Mouse (Mus musculus) embryonic facial prominence, embryonic 14.5 days (tissue): Measurements from ENCODE around the gene Prrt3. TPM values are rescaled to one million over a fixed set of nuclear protein-coding genes. Genes with fewer than 3 reads are reported as not detected.

Source experiments
- ATAC-seq: fragments of 200-750 bp; cut with Nextera tagmentation; 2 replicates; pipeline ENCODE4 v1.8.0; 2017; ENCODE audit warnings: low read depth, moderate number of reproducible peaks, moderate TSS enrichment
- DNase-seq: peaks from one replicate; pipeline ENCODE4 v3.0.0-alpha.2; 2015; ENCODE audit warnings: low spot score
- H3K27ac ChIP-seq: fragments of 300-500 bp; sonication (generic); replicated peaks from 2 replicates; pipeline ENCODE4 v1.5.1; 2014; ENCODE audit warnings: low read depth, mild to moderate bottlenecking, low read length, moderate library complexity
- H3K27me3 ChIP-seq: fragments of 300-500 bp; sonication (generic); replicated peaks from 2 replicates; pipeline ENCODE4 v1.6.1; 2014; ENCODE audit warnings: low read length; ENCODE audit not compliant: control insufficient read depth, insufficient read depth
- H3K36me3 ChIP-seq: fragments of 300-500 bp; sonication (generic); 2 replicates; pipeline ENCODE4 v1.6.1; 2014; ENCODE audit warnings: low read length, mixed read lengths; ENCODE audit not compliant: control insufficient read depth, insufficient read depth
- H3K4me1 ChIP-seq: fragments of 300-500 bp; sonication (generic); 2 replicates; pipeline ENCODE4 v1.6.1; 2014; ENCODE audit warnings: antibody characterized with exemption, low read length; ENCODE audit not compliant: control insufficient read depth, insufficient read depth
- H3K4me2 ChIP-seq: fragments of 300-500 bp; sonication (generic); 2 replicates; pipeline ENCODE4 v1.6.1; 2014; ENCODE audit warnings: low read depth, mild to moderate bottlenecking, low read length, moderate library complexity, mixed read lengths
- H3K4me3 ChIP-seq: fragments of 300-500 bp; sonication (generic); 2 replicates; pipeline ENCODE4 v1.5.1; 2014; ENCODE audit warnings: low read depth, mild to moderate bottlenecking, low read length
- H3K9ac ChIP-seq: fragments of 300-500 bp; sonication (generic); 2 replicates; pipeline ENCODE4 v1.6.1; 2014; ENCODE audit warnings: low read depth, mild to moderate bottlenecking, low read length, moderate library complexity, mixed read lengths
- H3K9me3 ChIP-seq: fragments of 300-500 bp; sonication (generic); 2 replicates; pipeline ENCODE4 v1.6.1; 2016; ENCODE audit warnings: low read length; ENCODE audit not compliant: control insufficient read depth
- WGBS: fragments of 180-500 bp; shearing (Covaris S2); extraction: QIAGEN DNeasy Blood & Tissue Kit; methylation state at CpG from one replicate; pipeline ENCODE4 v1.1.7; 2014; 5-methylcytosine and 5-hydroxymethylcytosine counted together
- polyA plus RNA-seq: library from polyadenylated mRNA; unstranded; fragments of >200 nt; fragmentation: Nextera tagmentation; extraction: Ambion mirVana; gene quantifications from 2 replicates; pipeline ENCODE4 v1.2.1, GENCODE M21; 2014

Prrt3 gene
- polyA plus RNA-seq, 1 experiment from 2014 or later: 1.9 TPM

DNA sequence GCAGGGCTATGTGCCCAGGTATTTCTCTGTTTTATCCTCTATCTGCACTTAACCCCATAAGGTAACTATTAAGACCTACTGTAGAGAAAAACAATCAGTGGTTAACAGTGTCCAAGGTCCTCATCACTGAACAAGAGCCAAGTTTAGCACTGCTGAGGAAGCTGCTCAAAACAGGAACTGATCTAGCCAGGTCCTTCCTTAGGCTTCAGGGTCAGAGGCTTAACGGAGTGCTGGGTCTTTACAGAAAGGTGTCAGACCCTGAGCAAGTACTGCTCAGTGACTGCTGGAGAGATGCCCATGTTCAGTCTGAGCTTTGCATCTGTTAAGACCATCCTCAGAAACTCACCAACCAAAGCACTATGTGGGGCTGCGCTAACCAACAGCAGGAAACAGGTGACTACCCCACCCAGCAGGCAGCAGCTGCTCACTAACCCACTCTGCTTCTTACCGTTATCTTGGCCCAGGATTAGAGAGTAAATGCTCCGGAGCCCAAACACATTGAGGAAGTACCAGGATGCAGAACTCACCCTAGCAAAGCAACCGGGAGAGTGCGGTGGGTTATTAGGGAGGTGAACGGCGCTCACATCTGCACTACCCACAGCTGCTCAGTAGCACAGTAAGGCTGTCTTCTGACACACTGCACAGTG, 15.8 kb upstream of the Prrt3 start:
- H3K9me3 ChIP-seq: no peaks in the 10 kb centered on the region
- DNase-seq (no peak), ATAC-seq (no peak)
- no peak overlapping the region for H3K27ac ChIP-seq
- H3K4me3 ChIP-seq: no peak overlapping the region
- 89% methylated on average over 8 of the region's 8 CpGs for WGBS
- no peaks in the 10 kb centered on the region for H3K27me3 ChIP-seq
- H3K4me2 ChIP-seq: no peak overlapping the region
- H3K36me3 ChIP-seq: peaks cover 94% of the 10 kb centered on the region
- no peaks in the 10 kb centered on the region for H3K4me1 ChIP-seq
- H3K9ac ChIP-seq: no peak overlapping the region

DNA sequence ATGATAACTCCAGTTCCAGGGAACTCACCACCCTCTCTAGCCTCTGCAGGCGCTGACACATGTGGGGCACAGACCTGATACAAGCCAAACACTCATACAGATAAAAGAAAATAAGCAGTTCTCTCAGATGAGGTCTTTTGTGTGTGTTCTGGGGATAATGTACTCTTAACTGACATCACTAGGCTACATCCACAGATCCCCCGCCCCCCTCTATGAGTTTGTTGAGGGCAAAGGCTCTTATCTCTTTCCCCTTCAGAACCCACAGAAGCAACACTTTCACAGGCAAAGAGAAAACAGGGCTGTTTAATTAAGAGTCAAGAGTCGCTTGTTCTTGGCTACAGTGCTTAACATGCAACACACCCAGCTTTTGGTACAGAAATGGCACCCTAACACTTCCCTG, 12.9 kb upstream of the Prrt3 start:
- Histone ChIP-seq H3K27me3 (no peaks in the 10 kb centered on the region), H3K4me1 (no peaks in the 10 kb centered on the region), H3K4me2 (no peak overlapping the region), H3K4me3 (no peak overlapping the region), H3K36me3 (peaks cover 66% of the 10 kb centered on the region), H3K9me3 (no peaks in the 10 kb centered on the region), H3K9ac (no peak overlapping the region), H3K27ac (no peak overlapping the region)
- WGBS: 96% methylated on average over 3 of the region's 3 CpGs
- no peak for DNase-seq
- ATAC-seq: no peak

GRCm38 (mm10) chr6:113513944-113514343, 12.2 kb upstream of the Prrt3 start:
- no peak overlapping the region for H3K9ac ChIP-seq
- 87% methylated on average over 6 of the region's 6 CpGs for WGBS
- DNase-seq (no peak), ATAC-seq (no peak)
- H3K36me3 ChIP-seq: peaks cover 59% of the 10 kb centered on the region
- H3K9me3 ChIP-seq: no peaks in the 10 kb centered on the region
- no peak overlapping the region for H3K4me2 ChIP-seq
- H3K4me3 ChIP-seq: no peak overlapping the region
- H3K27me3 ChIP-seq: no peaks in the 10 kb centered on the region
- no peaks in the 10 kb centered on the region for H3K4me1 ChIP-seq
- H3K27ac ChIP-seq: no peak overlapping the region

DNA sequence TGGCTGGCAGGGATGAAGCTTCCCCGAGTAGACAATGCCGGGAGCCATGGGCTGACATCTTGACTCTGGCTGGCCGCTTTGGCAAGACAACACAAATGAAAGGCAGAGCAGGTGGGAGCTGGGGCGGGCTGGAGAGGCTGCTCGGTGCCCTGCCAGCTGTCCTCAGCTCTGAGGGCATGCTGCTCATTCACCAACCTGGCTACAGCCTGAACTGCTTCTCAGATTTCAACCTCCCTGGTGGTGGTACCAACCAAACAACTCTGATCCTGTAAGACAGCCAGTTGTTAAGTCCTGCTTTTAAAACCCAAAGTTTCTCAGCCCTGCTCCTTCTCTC, 7.2 kb upstream of the Prrt3 start:
- ATAC-seq: peak; percentile 87
- 50% methylated on average over 5 of the region's 5 CpGs for WGBS
- peak; percentile 72 for DNase-seq

DNA sequence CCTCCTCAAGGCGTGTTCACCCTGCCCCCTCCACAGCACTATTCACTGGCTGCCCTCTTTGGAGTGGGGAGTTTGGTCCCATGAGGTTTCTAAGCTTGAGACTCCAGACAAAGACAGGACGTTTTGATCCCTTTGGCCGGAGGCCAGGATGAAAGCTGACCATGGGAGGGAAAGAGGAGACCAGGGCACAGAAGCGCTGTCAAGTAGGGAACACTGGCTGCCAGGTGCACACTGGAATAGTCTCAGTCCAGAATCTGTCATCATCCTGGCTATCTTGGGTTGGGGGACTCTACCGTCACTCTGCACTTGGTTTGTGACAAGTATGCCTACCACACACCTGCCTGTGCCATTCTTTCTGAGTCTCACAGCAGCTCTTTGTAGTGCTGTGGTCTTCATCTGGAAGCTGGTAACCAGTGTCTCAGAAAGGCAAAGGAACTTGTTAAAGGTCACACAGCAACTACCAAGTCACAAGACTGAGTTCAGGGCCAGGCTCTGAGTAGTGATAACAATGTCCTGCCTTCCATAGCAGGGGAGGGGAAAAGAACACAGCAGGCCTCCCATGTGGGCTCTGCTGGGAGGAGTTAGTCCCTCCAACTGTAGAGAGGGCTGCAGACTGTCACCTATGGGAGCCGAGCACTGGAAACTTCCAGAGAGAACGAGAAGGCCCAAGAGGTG, 6.7 kb upstream of the Prrt3 start:
- H3K27ac ChIP-seq: no peak overlapping the region; the same call in 1 of the 2 replicates
- 61% methylated on average over 7 of the region's 7 CpGs for WGBS
- DNase-seq: peak; percentile 82

More for the DNA sequence above, 7.2 kb upstream of the Prrt3 start:
- H3K4me2 ChIP-seq: no peak overlapping the region
- no peak overlapping the region for H3K4me3 ChIP-seq
- H3K4me1 ChIP-seq: no peaks in the 10 kb centered on the region
- no peaks in the 10 kb centered on the region for H3K27me3 ChIP-seq
- no peak overlapping the region; the same call in 1 of the 2 replicates for H3K27ac ChIP-seq
- H3K36me3 ChIP-seq: peaks cover 10% of the 10 kb centered on the region
- H3K9ac ChIP-seq: no peak overlapping the region
- H3K9me3 ChIP-seq: no peaks in the 10 kb centered on the region

DNA sequence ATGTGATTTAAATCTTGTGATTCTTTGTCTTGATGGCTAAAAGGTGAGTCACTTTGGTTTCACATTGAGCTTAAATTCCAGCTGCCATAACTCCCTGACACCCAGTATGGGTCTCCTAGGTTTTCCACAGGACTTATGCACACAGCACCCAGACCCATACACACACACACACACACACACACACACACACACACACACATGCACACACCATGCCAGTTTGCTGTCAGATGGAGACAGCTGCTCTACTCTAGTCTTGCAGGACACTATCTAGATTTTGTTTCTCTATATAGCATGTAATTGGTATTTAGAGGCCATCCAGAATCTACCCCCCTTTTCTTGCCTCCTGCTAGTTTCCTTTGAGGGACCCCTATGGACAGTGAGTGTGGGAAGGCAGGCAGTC, 5.4 kb upstream of the Prrt3 start:
- no peaks in the 10 kb centered on the region for H3K9me3 ChIP-seq
- no peaks in the 10 kb centered on the region for H3K4me1 ChIP-seq
- H3K9ac ChIP-seq: no peak overlapping the region
- H3K36me3 ChIP-seq: no peaks in the 10 kb centered on the region
- no peak overlapping the region for H3K27ac ChIP-seq
- no peak overlapping the region for H3K4me2 ChIP-seq
- H3K4me3 ChIP-seq: no peak overlapping the region
- no peak for ATAC-seq
- no peak for DNase-seq
- 0 out of 2 replicates have a peak, but pooled peaks cover 5% of the 10 kb centered on the region for H3K27me3 ChIP-seq

More for the DNA sequence above, 6.7 kb upstream of the Prrt3 start:
- ATAC-seq: peak; percentile 82
- Histone ChIP-seq H3K27me3 (no peaks in the 10 kb centered on the region), H3K36me3 (peaks cover 5% of the 10 kb centered on the region), H3K4me3 (no peak overlapping the region), H3K4me2 (no peak overlapping the region), H3K9ac (no peak overlapping the region), H3K9me3 (no peaks in the 10 kb centered on the region), H3K4me1 (no peaks in the 10 kb centered on the region)

GRCm38 (mm10) chr6:113505689-113506088, 4.0 kb upstream of the Prrt3 start:
- DNase-seq (no peak), ATAC-seq (no peak)
- H3K9me3 ChIP-seq: no peaks in the 10 kb centered on the region
- H3K9ac ChIP-seq: no peak overlapping the region
- H3K27ac ChIP-seq: no peak overlapping the region
- no peaks in the 10 kb centered on the region for H3K36me3 ChIP-seq
- no peak overlapping the region for H3K4me2 ChIP-seq
- H3K4me3 ChIP-seq: no peak overlapping the region
- H3K4me1 ChIP-seq: no peaks in the 10 kb centered on the region
- WGBS: 47% methylated on average over 1 of the region's 1 CpGs
- peaks cover 15% of the 10 kb centered on the region for H3K27me3 ChIP-seq

DNA sequence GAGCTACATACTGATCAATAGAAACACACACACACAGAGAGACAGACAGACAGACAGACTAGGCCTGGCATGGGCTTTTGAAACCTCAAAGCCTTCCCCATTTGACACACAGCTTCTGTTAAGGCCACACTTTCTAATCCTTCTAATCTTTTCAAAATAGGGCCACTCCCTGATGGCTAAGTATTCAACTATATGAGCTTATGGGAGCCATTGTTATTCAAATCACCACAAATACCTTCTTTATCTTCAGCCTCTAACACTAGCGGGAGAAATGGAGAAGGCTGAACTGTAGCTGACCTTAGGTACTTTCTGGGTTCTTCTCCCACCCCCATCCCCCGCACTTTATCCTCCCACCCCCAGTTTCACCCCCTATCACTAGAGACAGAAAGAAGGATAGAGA, 1.1 kb upstream of the Prrt3 start:
- Histone ChIP-seq H3K4me2 (no peak overlapping the region), H3K9ac (no peak overlapping the region), H3K9me3 (no peaks in the 10 kb centered on the region), H3K4me1 (no peaks in the 10 kb centered on the region), H3K27ac (no peak overlapping the region), H3K4me3 (no peak overlapping the region), H3K27me3 (peaks cover 15% of the 10 kb centered on the region), H3K36me3 (no peaks in the 10 kb centered on the region)
- ATAC-seq (no peak), DNase-seq (no peak)
- WGBS: 83% methylated on average over 2 of the region's 2 CpGs

DNA sequence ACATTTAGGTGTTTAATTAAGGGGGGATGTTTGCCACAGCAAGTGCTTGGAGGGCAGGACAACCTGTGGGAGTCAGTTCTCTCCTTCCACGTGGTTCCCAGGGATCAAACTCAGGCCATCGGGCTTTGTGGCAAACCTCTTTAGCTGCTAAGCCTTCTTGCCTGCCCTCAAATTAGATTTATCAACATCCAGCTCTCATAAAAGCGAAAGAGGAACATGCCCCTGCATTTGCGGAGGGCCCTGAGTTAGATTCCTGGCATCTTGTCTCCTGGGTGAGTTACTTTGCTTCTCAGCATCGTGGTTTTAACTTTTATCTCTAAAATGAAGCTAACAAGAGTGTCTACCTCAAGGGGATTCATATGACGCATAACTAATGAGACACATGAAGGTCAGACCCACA, 2.4 kb downstream of the Prrt3 start:
- no peak for DNase-seq
- ATAC-seq: no peak
- H3K27me3 ChIP-seq: peaks cover 27% of the 10 kb centered on the region
- peaks cover 3% of the 10 kb centered on the region; the same call in 1 of the 2 replicates for H3K4me1 ChIP-seq
- H3K4me2 ChIP-seq: no peak overlapping the region
- WGBS: 70% methylated on average over 6 of the region's 6 CpGs
- H3K27ac ChIP-seq: no peak overlapping the region
- no peak overlapping the region for H3K4me3 ChIP-seq
- no peaks in the 10 kb centered on the region for H3K9me3 ChIP-seq
- no peaks in the 10 kb centered on the region for H3K36me3 ChIP-seq
- H3K9ac ChIP-seq: no peak overlapping the region
